Mouse (Mus musculus) heart, postnatal 0 days (tissue): ENCODE data around the gene Cgas.

ENCODE experiments used
- CTCF ChIP-seq: IDR thresholded peaks from 2 replicates; pipeline ENCODE4 v1.5.1; 2016; ENCODE audit warnings: antibody characterized with exemption, control low read depth, low read depth
- EP300 ChIP-seq: IDR thresholded peaks from 2 replicates; pipeline ENCODE4 v1.6.1; 2016; ENCODE audit warnings: antibody characterized with exemption, low read depth

DNA sequence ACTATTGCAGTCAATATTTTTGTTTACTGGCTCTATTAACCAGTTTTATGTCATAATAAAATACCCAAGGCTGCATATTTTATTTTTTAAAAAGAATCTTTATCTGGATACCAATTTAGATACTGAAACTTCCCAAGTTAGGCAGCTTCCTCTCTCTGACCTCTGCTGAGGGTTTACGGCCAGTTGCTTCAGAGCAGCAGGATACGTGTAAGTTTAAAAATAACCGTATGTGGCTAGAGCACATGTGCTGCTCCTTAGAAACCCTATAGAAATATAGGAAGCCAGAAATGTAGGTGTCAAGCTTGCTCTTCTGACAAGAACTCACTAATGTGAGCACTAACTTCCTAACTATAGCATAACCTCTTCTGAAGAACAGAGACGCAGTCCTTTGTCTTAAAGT lies 20.3 kb upstream of the Cgas start:
- TF ChIP-seq CTCF: no peak
- TF ChIP-seq EP300: no peak
